Mouse (Mus musculus): ENCODE measurements at regions not wholly inside any gene's neighbourhood (a gene's known extent, or its start where the extent isn't known, plus 50 kb on each side); places are given as distances from the start of the nearest gene placed in this dataset.

DNA sequence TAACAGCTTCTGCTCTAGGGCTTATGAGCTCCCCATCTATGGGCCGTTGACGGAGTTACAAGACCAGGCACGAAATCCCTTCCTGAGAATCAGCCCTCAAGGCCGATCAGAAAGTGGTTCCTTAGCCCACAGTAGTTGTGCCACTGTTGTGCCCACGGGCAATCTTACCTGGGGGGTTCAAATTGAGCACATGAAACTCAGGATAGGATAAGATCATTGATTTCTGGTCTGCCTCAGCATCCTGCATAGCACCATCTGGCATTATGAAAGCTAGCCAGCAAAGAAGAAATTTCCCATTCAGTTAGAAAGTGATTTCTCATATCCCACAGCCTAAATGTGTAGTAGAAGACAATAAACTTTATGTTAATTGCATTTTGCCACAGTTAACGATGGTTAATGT lies 379.6 kb upstream of the Npvf start:
- TF ChIP-seq CTCF (IDR thresholded peaks at IDR 0.05; ENCODE audit: low read depth) (peak; percentile 24; the same call in 1 of the 2 replicates), EP300 (optimal IDR thresholded peaks at IDR 0.05) (no peak)

Measured in stomach, postnatal 0 days (tissue).